Mouse (Mus musculus): ENCODE measurements around the gene Fbln1.

GRCm38 (mm10) chr15:85179528-85180180 is 26.1 kb upstream of the Fbln1 start:
- no peak for TF ChIP-seq GATA1 (IDR thresholded peaks at IDR 0.05; ENCODE audit: borderline replicate concordance, low read length)
- no peak for TF ChIP-seq FLI1 (IDR thresholded peaks at IDR 0.05; ENCODE audit: low read length)
